In genomic region chr2:73023803-73024202, GRCm38 (mm10) we compare ENCODE assay signal across 12 mouse cellular contexts. TPM values are rescaled to one million over a fixed set of nuclear protein-coding genes. Genes with fewer than 3 reads are reported as not detected.
DNase-seq lines count a peak whose midpoint lies in the region; ATAC-seq lines count a peak whose summit lies in the region.
"Had no signal": no experiment of that assay in that cellular context is flagged by ENCODE, and none has a peak within 500 bp of the region (broad histone marks: within the 10 kb centered on the region; RNA-seq: fewer than 3 reads in every experiment).

No protein-coding gene starts in this region.

- H3K4me1 ChIP-seq in kidney, embryonic 15.5 days, result no peaks in the 10 kb centered on the region
- H3K4me1 ChIP-seq in erythroblast, embryonic 14.5 days (ENCODE audit: control insufficient read depth), result peaks cover 79% of the 10 kb centered on the region
- H3K4me1 ChIP-seq in lung, embryonic 16.5 days (replicated peaks; ENCODE audit: control insufficient read depth, insufficient read depth, low read length), result no peaks in the 10 kb centered on the region; the same call in 1 of the 2 replicates
- H3K4me1 ChIP-seq in stomach, embryonic 16.5 days (ENCODE audit: control insufficient read depth, insufficient read depth, low read length), result no peaks in the 10 kb centered on the region
- no peaks in the 10 kb centered on the region; the same call in 1 of the 2 replicates for H3K4me1 ChIP-seq in midbrain, embryonic 10.5 days
- H3K4me1 ChIP-seq: neural tube, embryonic 15.5 days had no signal

- H3K4me2 ChIP-seq in kidney, embryonic 15.5 days, result no peak overlapping the region
- H3K4me2 ChIP-seq in lung, embryonic 16.5 days (ENCODE audit: low read depth, low read length), result no peak overlapping the region
- H3K4me2 ChIP-seq in stomach, embryonic 16.5 days (ENCODE audit: low read depth, low read length), result no peak overlapping the region
- H3K4me2 ChIP-seq: neural tube, embryonic 15.5 days had no signal

- ATAC-seq in kidney, embryonic 15.5 days (replicated peaks; ENCODE audit: low FRiP score), result peak; percentile 58; the same call in 1 of the 2 replicates
- peak; percentile 31; the same call in 1 of the 2 replicates for ATAC-seq in lung, embryonic 16.5 days (ENCODE audit: low read depth)
- peak; percentile 80 for ATAC-seq in stomach, embryonic 16.5 days (ENCODE audit: insufficient read depth, low FRiP score)

- no peak overlapping the region for H3K4me3 ChIP-seq in kidney, embryonic 15.5 days (replicated peaks)
- peak overlapping the region; percentile 48 for H3K4me3 ChIP-seq in erythroblast, embryonic 14.5 days (replicated peaks)
- H3K4me3 ChIP-seq in lung, embryonic 16.5 days (ENCODE audit: low read length), result no peak overlapping the region
- H3K4me3 ChIP-seq in stomach, embryonic 16.5 days (replicated peaks; ENCODE audit: low read length), result no peak overlapping the region
- H3K4me3 ChIP-seq in midbrain, embryonic 10.5 days, result no peak overlapping the region
- H3K4me3 ChIP-seq: neural tube, embryonic 15.5 days had no signal

- no peak overlapping the region for H3K27ac ChIP-seq in kidney, embryonic 15.5 days
- H3K27ac ChIP-seq in lung, embryonic 16.5 days (ENCODE audit: low read length), result no peak overlapping the region
- no peak overlapping the region for H3K27ac ChIP-seq in stomach, embryonic 16.5 days (ENCODE audit: low read length)
- H3K27ac ChIP-seq in midbrain, embryonic 10.5 days (replicated peaks), result no peak overlapping the region
- H3K27ac ChIP-seq: neural tube, embryonic 15.5 days had no signal

- no peaks in the 10 kb centered on the region for H3K27me3 ChIP-seq in kidney, embryonic 15.5 days
- peaks cover 4% of the 10 kb centered on the region for H3K27me3 ChIP-seq in erythroblast, embryonic 14.5 days (ENCODE audit: control insufficient read depth)
- H3K27me3 ChIP-seq in lung, embryonic 16.5 days (ENCODE audit: control insufficient read depth, insufficient read depth, low read depth, low read length), result no peaks in the 10 kb centered on the region
- no peaks in the 10 kb centered on the region for H3K27me3 ChIP-seq in stomach, embryonic 16.5 days (ENCODE audit: control insufficient read depth, insufficient read depth, low read length)
- no peaks in the 10 kb centered on the region for H3K27me3 ChIP-seq in midbrain, embryonic 10.5 days (ENCODE audit: low read depth, poor library complexity, severe bottlenecking)
- H3K27me3 ChIP-seq: neural tube, embryonic 15.5 days had no signal

- no peaks in the 10 kb centered on the region for H3K9me3 ChIP-seq in kidney, embryonic 15.5 days (replicated peaks)
- no peaks in the 10 kb centered on the region for H3K9me3 ChIP-seq in erythroblast, embryonic 14.5 days (ENCODE audit: control insufficient read depth, low read length)
- H3K9me3 ChIP-seq in lung, embryonic 16.5 days (ENCODE audit: control insufficient read depth, low read length), result no peaks in the 10 kb centered on the region
- H3K9me3 ChIP-seq in stomach, embryonic 16.5 days (replicated peaks; ENCODE audit: control insufficient read depth, low read length), result no peaks in the 10 kb centered on the region
- H3K9me3 ChIP-seq in midbrain, embryonic 10.5 days (replicated peaks), result no peaks in the 10 kb centered on the region
- H3K9me3 ChIP-seq: neural tube, embryonic 15.5 days had no signal

- no peak overlapping the region for H3K9ac ChIP-seq in kidney, embryonic 15.5 days
- no peak overlapping the region for H3K9ac ChIP-seq in lung, embryonic 16.5 days (ENCODE audit: low read length)
- H3K9ac ChIP-seq in stomach, embryonic 16.5 days (ENCODE audit: low read length), result no peak overlapping the region
- H3K9ac ChIP-seq: neural tube, embryonic 15.5 days had no signal

- 45% methylated on average over 6 of the region's 6 CpGs for WGBS in kidney, embryonic 15.5 days
- WGBS in lung, embryonic 16.5 days, result 43% methylated on average over 6 of the region's 6 CpGs
- WGBS in stomach, embryonic 16.5 days, result 39% methylated on average over 6 of the region's 6 CpGs
- WGBS in midbrain, embryonic 10.5 days, result 48% methylated on average over 6 of the region's 6 CpGs

- no peaks in the 10 kb centered on the region for H3K36me3 ChIP-seq in kidney, embryonic 15.5 days
- no peaks in the 10 kb centered on the region for H3K36me3 ChIP-seq in erythroblast, embryonic 14.5 days (ENCODE audit: control insufficient read depth)
- no peaks in the 10 kb centered on the region for H3K36me3 ChIP-seq in lung, embryonic 16.5 days (ENCODE audit: control insufficient read depth, insufficient read depth, low read length)
- no peaks in the 10 kb centered on the region for H3K36me3 ChIP-seq in stomach, embryonic 16.5 days (ENCODE audit: control insufficient read depth, insufficient read depth, low read length)
- H3K36me3 ChIP-seq in midbrain, embryonic 10.5 days, result no peaks in the 10 kb centered on the region
- H3K36me3 ChIP-seq: neural tube, embryonic 15.5 days had no signal

- no peak for DNase-seq in kidney, postnatal 10 days
- no peak for DNase-seq in Muller cell, postnatal 12 days (ENCODE audit: inconsistent ontology term)
- no peak for DNase-seq in gastrocnemius, adult 8-10 months (ENCODE audit: low spot score in 2 of 2)
- no peak for DNase-seq in midbrain, embryonic 10.5 days (ENCODE audit: low spot score)
- DNase-seq: thymus, postnatal 25 days had no signal

RNA-seq across cellular contexts. Expression of gene Gm11084, which starts 37.3 kb away (rescaled TPM):
- not detected in 2 replicates for polyA plus RNA-seq in kidney, embryonic 15.5 days (2015; fragmentation: Nextera tagmentation; extraction: Ambion mirVana)
- polyA plus RNA-seq in erythroblast, embryonic 14.5 days (2012), result not detected in 2 replicates
- not detected in 2 replicates for polyA plus RNA-seq in lung, embryonic 16.5 days (2015; fragmentation: Nextera tagmentation; extraction: Ambion mirVana)
- not detected in 2 replicates for polyA plus RNA-seq in stomach, embryonic 16.5 days (2015; fragmentation: Nextera tagmentation; extraction: Ambion mirVana)
- not detected for total RNA-seq in gastrocnemius, adult 8-10 months (2022)
- polyA plus RNA-seq in midbrain, embryonic 10.5 days (2016; fragmentation: Nextera tagmentation; extraction: Ambion mirVana), result not detected in 2 replicates
- polyA plus RNA-seq: heart, postnatal 0 days; limb, embryonic 11.5 days; neural tube, embryonic 15.5 days had no signal

RNA-seq across cellular contexts. Expression of gene Sp3, which starts 43.6 kb away (rescaled TPM):
- 54.6 and 54.7 TPM in 2 replicates for polyA plus RNA-seq in kidney, embryonic 15.5 days (2015; fragmentation: Nextera tagmentation; extraction: Ambion mirVana)
- 1.0 and 1.1 TPM in 2 replicates for polyA plus RNA-seq in erythroblast, embryonic 14.5 days (2012)
- 59.4 TPM in 2 replicates for polyA plus RNA-seq in lung, embryonic 16.5 days (2015; fragmentation: Nextera tagmentation; extraction: Ambion mirVana)
- polyA plus RNA-seq in stomach, embryonic 16.5 days (2015; fragmentation: Nextera tagmentation; extraction: Ambion mirVana), result 48.6 and 50.8 TPM in 2 replicates
- 10 to 100 TPM; 16.5 to 19.1 (median 18.7) TPM for total RNA-seq in gastrocnemius, adult 8-10 months (2022)
- 43.2 and 50.7 TPM in 2 replicates for polyA plus RNA-seq in midbrain, embryonic 10.5 days (2016; fragmentation: Nextera tagmentation; extraction: Ambion mirVana)

Comparison
In these comparisons a context has a peak if more than half of its experiments do, and no peak if none do; other contexts are left out.
1. RNA of gene Sp3, which starts 43.6 kb away (polyA plus RNA-seq): 59.4 TPM in lung, embryonic 16.5 days, 54.6 to 54.7 TPM in kidney, embryonic 15.5 days, 48.6 to 50.8 TPM in stomach, embryonic 16.5 days and 43.2 to 50.7 TPM in midbrain, embryonic 10.5 days; 1.0 to 1.1 TPM in erythroblast, embryonic 14.5 days; every median in the first group is over 10 times any median in the second.
2. Peak in every context shown above with its lines, with median percentiles within 50 percentile points of each other: ATAC-seq.